Mouse (Mus musculus): ENCODE measurements around the gene C1qtnf4. TPM values are rescaled to one million over a fixed set of nuclear protein-coding genes. Genes with fewer than 3 reads are reported as not detected.
A peak's percentile ranks its signal among the peaks of the same experiment; 100 is the strongest.
"Not testable (repeated sequence)": the region's sequence is repeated elsewhere in the genome, so short reads cannot be mapped to it uniquely, and the experiment has no call there.

Gene C1qtnf4
- polyA plus RNA-seq, 2 experiments: 1.9 to 2.7 TPM

DNA sequence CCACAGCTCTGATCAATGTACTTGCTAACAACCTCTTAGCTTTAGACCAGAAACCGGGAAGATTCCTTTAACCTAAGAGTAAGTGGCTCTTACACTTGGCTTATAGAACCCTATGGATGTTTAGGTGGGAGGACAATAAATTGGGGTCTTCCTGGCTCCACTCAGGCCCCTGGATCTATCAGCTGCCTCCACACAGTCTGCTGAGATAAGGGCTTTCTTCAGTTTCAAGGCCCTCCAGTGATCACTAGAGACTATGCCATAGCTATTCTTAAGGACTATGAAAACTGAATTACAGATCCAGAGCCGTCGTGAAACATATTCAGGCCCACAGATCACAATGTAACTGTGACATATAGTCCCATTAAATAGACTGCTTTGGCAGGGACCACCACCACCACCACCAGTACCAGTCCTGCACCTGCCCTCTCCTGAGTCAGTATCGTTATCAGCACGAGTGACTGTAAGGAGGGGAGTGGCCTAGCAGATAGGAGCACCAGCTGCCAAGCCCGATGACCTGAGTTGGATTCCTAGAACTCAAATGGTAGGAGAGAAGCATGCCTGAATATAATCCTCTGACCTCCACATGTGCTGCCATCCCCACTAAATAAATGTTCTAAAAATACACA, 8.1 kb downstream of the C1qtnf4 start:
- H3K9ac ChIP-seq (replicated peaks): peak overlapping the region; percentile 63
- peak; percentile 73 to 76 (median 74) for DNase-seq (ENCODE audit: low read depth in 3 of 3, low spot score in 3 of 3)
- TF ChIP-seq CTCF (IDR thresholded peaks at IDR 0.05; ENCODE audit: low read depth) (no peak), EP300 (IDR thresholded peaks at IDR 0.05; ENCODE audit: low read depth) (peak; percentile 79)
- peaks cover 33% of the 10 kb centered on the region for H3K36me3 ChIP-seq (replicated peaks; ENCODE audit: control insufficient read depth, insufficient read depth, low read depth)
- WGBS (ENCODE audit: insufficient replicate concordance): 32% methylated on average over 6 of the region's 6 CpGs
- ATAC-seq (ENCODE audit: insufficient read depth): peak; percentile 89
- peaks cover 43 to 48% of the 10 kb centered on the region in 2 experiments for H3K4me1 ChIP-seq (replicated peaks; ENCODE audit: control insufficient read depth in 2 of 2, insufficient read depth in 2 of 2, low read length in 1 of 2)
- H3K27ac ChIP-seq: peak overlapping the region; percentile 92
- no peaks in the 10 kb centered on the region for H3K9me3 ChIP-seq (ENCODE audit: control insufficient read depth, low read length)
- H3K4me3 ChIP-seq (ENCODE audit: insufficient read depth in 1 of 2, low read depth in 2 of 2, low read length in 2 of 2): no peak overlapping the region; a peak in 1 of 4 replicates
- H3K4me2 ChIP-seq (ENCODE audit: low read depth): peak overlapping the region; percentile 67
- H3K27me3 ChIP-seq (ENCODE audit: control insufficient read depth, insufficient read depth, low read length): peaks cover 15% of the 10 kb centered on the region

DNA sequence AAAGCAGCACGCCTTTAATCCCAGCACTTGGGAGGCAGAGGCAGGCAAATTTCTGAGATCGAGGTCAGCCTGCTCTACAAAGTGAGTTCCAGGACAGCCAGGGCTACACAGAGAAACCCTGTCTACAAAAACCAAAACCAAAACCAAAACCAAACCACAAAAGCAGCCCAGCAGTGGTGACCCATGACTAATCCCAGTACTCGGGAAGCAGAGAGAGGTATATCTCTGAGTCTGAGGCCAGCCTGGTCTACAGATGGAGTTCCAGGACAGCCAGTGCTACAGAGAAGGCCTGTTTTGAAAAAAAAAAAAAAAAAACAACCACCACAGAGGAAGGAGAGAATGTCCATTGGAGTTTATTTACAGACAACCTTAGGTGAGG, 8.6 kb downstream of the C1qtnf4 start:
- Histone ChIP-seq H3K36me3 (replicated peaks; ENCODE audit: control insufficient read depth, insufficient read depth, low read depth) (peaks cover 33% of the 10 kb centered on the region), H3K27ac (peak overlapping the region; percentile 92), H3K4me1 (replicated peaks; ENCODE audit: control insufficient read depth in 2 of 2, insufficient read depth in 2 of 2, low read length in 1 of 2) (peaks cover 40 to 45% of the 10 kb centered on the region in 2 experiments), H3K9ac (replicated peaks) (peak overlapping the region; percentile 63), H3K4me2 (ENCODE audit: low read depth) (peak overlapping the region; percentile 67)
- not testable (repeated sequence) for H3K27me3 ChIP-seq (ENCODE audit: control insufficient read depth, insufficient read depth, low read length); DNase-seq (ENCODE audit: low read depth in 3 of 3, low spot score in 3 of 3); H3K4me3 ChIP-seq (ENCODE audit: insufficient read depth in 1 of 2, low read depth in 2 of 2, low read length in 2 of 2); H3K9me3 ChIP-seq (ENCODE audit: control insufficient read depth, low read length)
- WGBS (ENCODE audit: insufficient replicate concordance): 13% methylated on average over 3 of the region's 3 CpGs
- peak; percentile 11; the same call in 1 of the 2 replicates for ATAC-seq (ENCODE audit: insufficient read depth)

DNA sequence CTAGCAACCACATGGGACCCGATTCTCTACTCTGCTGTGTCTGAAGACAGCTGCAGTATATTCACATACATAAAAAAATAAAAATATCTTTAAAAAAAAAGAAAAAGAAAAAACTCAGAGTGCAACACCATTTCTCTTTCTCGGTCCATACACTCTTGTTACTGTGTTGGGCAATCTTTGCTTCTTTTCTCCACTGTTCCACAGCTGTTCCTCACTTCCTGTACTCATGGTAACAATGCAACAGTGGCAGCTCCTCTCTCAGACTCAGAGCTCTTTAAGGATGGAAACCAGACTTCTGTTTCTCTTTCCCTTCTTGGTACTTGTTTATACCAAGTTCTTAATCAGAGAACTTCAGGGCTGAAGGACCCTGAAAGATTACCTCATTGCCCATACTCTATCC, 17.7 kb downstream of the C1qtnf4 start:
- WGBS (ENCODE audit: insufficient replicate concordance): 77% methylated on average over 2 of the region's 2 CpGs
- Histone ChIP-seq H3K4me3 (ENCODE audit: insufficient read depth in 1 of 2, low read depth in 2 of 2, low read length in 2 of 2) (peak overlapping the region; percentile 78 to 83), H3K9me3 (ENCODE audit: control insufficient read depth, low read length) (no peaks in the 10 kb centered on the region), H3K4me1 (replicated peaks; ENCODE audit: control insufficient read depth in 2 of 2, insufficient read depth in 2 of 2, low read length in 1 of 2) (peaks cover 11 to 17% of the 10 kb centered on the region in 2 experiments), H3K27me3 (ENCODE audit: control insufficient read depth, insufficient read depth, low read length) (no peaks in the 10 kb centered on the region), H3K27ac (peak overlapping the region; percentile 64; the same call in 1 of the 2 replicates), H3K4me2 (ENCODE audit: low read depth) (peak overlapping the region; percentile 81), H3K36me3 (replicated peaks; ENCODE audit: control insufficient read depth, insufficient read depth, low read depth) (peaks cover 28% of the 10 kb centered on the region), H3K9ac (replicated peaks) (peak overlapping the region; percentile 87)
- DNase-seq (ENCODE audit: low read depth in 3 of 3, low spot score in 3 of 3): no peak
- TF ChIP-seq EP300 (IDR thresholded peaks at IDR 0.05; ENCODE audit: low read depth) (no peak), CTCF (IDR thresholded peaks at IDR 0.05; ENCODE audit: low read depth) (no peak)
- ATAC-seq (ENCODE audit: insufficient read depth): no peak

DNA sequence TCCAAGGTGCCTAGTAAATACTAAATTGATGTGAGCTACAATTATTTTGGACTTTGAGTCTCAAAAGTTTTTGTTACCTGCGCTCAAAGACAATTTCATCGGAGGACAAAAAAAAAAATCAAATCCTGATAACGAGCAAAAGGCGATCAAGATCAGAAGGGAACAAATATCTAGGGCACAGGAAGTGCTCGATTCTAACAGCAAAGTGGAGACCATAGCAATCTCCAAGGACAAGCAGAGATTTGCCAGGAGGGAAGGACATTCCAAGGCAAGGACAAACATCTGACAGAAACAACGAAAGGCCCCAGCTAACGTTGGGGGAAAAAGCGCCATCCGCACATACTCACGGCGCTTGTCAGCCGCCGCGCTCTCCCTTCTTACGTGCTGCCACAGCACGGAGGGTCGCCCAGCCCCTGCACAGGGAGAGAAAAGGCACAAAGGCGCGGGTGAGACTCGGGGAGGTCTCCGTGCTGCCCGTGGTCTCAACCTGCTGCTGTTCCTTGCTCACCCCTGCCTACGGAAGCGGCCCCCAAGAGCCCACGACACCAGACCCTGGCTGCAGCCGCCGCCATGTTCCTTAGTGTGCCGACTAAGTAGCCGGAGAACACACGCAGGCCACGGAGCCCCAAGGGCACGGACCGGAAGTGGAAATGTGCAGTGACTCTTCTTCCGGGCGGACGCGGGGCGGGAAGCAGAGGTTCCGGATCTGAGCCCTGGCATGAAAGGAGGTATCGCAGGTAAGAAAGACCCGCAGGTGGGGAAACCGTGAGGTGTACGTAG, 18.6 kb downstream of the C1qtnf4 start, which contains the start of the genes Kbtbd4 and Ndufs3:
Gene Kbtbd4, plus strand, starts transcription at position 665 of the 780 bp plus-strand sequence.
Gene Ndufs3, minus strand, starts transcription at position 752 of the 780 bp plus-strand sequence.
- Histone ChIP-seq H3K4me3 (ENCODE audit: insufficient read depth in 1 of 2, low read depth in 2 of 2, low read length in 2 of 2) (peak within 1 kb of the TSS; percentile 78 to 83), H3K36me3 (replicated peaks; ENCODE audit: control insufficient read depth, insufficient read depth, low read depth) (peaks cover 29% of the 10 kb centered on the region), H3K4me2 (ENCODE audit: low read depth) (peak within 1 kb of the TSS; percentile 81), H3K9ac (replicated peaks) (peak within 1 kb of the TSS; percentile 87), H3K4me1 (replicated peaks; ENCODE audit: control insufficient read depth in 2 of 2, insufficient read depth in 2 of 2, low read length in 1 of 2) (peaks cover 11 to 17% of the 10 kb centered on the region in 2 experiments), H3K27ac (peak within 1 kb of the TSS; percentile 64), H3K9me3 (ENCODE audit: control insufficient read depth, low read length) (no peaks in the 10 kb centered on the region), H3K27me3 (ENCODE audit: control insufficient read depth, insufficient read depth, low read length) (no peaks in the 10 kb centered on the region)
- no peak for TF ChIP-seq CTCF (IDR thresholded peaks at IDR 0.05; ENCODE audit: low read depth)
- peak; percentile 34; the same call in 1 of the 2 replicates for TF ChIP-seq EP300 (IDR thresholded peaks at IDR 0.05; ENCODE audit: low read depth)
- peak; percentile 93 for ATAC-seq (ENCODE audit: insufficient read depth)
- DNase-seq (ENCODE audit: low read depth in 3 of 3, low spot score in 3 of 3): peak; percentile 85 to 90 (median 87)
- under 1% methylated on average over 42 of the region's 43 CpGs for WGBS (ENCODE audit: insufficient replicate concordance)

DNA sequence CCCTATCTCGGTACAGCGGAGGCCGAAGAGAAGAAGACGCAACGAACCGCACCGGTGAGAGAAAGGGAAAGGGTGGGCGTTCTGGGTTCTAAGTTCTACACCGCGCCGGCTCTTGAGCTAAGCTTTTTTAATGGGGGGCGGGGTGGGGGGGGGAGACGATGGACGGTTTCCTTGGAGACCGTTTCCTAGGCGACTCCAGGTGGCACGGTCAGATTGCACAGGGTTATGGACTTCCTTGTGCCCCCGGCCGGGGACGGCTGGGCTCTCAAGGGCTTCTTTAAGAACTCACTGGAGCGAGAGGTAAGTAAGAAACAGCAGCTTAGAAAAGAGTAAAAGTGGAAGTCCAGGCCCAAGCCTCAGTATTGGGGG, 19.2 kb downstream of the C1qtnf4 start:
- Histone ChIP-seq H3K27ac (peak overlapping the region; percentile 64), H3K4me2 (ENCODE audit: low read depth) (peak overlapping the region; percentile 81), H3K36me3 (replicated peaks; ENCODE audit: control insufficient read depth, insufficient read depth, low read depth) (peaks cover 34% of the 10 kb centered on the region), H3K4me1 (replicated peaks; ENCODE audit: control insufficient read depth in 2 of 2, insufficient read depth in 2 of 2, low read length in 1 of 2) (peaks cover 11 to 17% of the 10 kb centered on the region in 2 experiments), H3K9ac (replicated peaks) (peak overlapping the region; percentile 87), H3K27me3 (ENCODE audit: control insufficient read depth, insufficient read depth, low read length) (no peaks in the 10 kb centered on the region), H3K9me3 (ENCODE audit: control insufficient read depth, low read length) (no peaks in the 10 kb centered on the region), H3K4me3 (ENCODE audit: insufficient read depth in 1 of 2, low read depth in 2 of 2, low read length in 2 of 2) (peak overlapping the region; percentile 78 to 83)
- TF ChIP-seq CTCF (IDR thresholded peaks at IDR 0.05; ENCODE audit: low read depth): no peak
- TF ChIP-seq EP300 (IDR thresholded peaks at IDR 0.05; ENCODE audit: low read depth): no peak
- DNase-seq (ENCODE audit: low read depth in 3 of 3, low spot score in 3 of 3): no peak
- ATAC-seq (ENCODE audit: insufficient read depth): peak; percentile 57
- 0% methylated on average over 21 of the region's 21 CpGs for WGBS (ENCODE audit: insufficient replicate concordance)
